Mouse (Mus musculus): ENCODE measurements at regions not wholly inside any gene's neighbourhood (a gene's known extent, or its start where the extent isn't known, plus 50 kb on each side); places are given as distances from the start of the nearest gene placed in this dataset.

GRCm38 (mm10) chr11:22692281-22692857, 168.4 kb downstream of the B3gnt2 start:
- DNase-seq (ENCODE audit: low spot score): peak; percentile 1

GRCm38 (mm10) chr11:22692941-22693341, 167.8 kb downstream of the B3gnt2 start:
- DNase-seq (ENCODE audit: low spot score): peak; percentile 6

GRCm38 (mm10) chr11:22693376-22693775, 167.4 kb downstream of the B3gnt2 start:
- DNase-seq (ENCODE audit: low spot score): no peak

GRCm38 (mm10) chr11:22693984-22694383, 166.8 kb downstream of the B3gnt2 start:
- peak; percentile 3 for DNase-seq (ENCODE audit: low spot score)

- DNase-seq (ENCODE audit: low spot score): no peak
Observed at GRCm38 (mm10) chr11:22694829-22695228, 165.9 kb downstream of the B3gnt2 start.

- peak; percentile 2 for DNase-seq (ENCODE audit: low spot score)
Observed at GRCm38 (mm10) chr11:22695237-22695636, 165.5 kb downstream of the B3gnt2 start.

- DNase-seq (ENCODE audit: low spot score): peak; percentile 3
Observed at GRCm38 (mm10) chr11:22698057-22698941, 162.5 kb downstream of the B3gnt2 start.

GRCm38 (mm10) chr11:22706082-22706481, 154.7 kb downstream of the B3gnt2 start:
- DNase-seq (ENCODE audit: low spot score): no peak

Measured in embryo, embryonic 10 days (tissue).